Mouse (Mus musculus) C2C12 (cell line): Measurements from ENCODE around the gene Efcab11. TPM values are rescaled to one million over a fixed set of nuclear protein-coding genes. Genes with fewer than 3 reads are reported as not detected.

Experiments
- H3K27me3 ChIP-seq: one replicate; pipeline ENCODE4 v1.6.1; 2011; ENCODE audit not compliant: control insufficient read depth, insufficient read depth, insufficient read length
- H3K36me3 ChIP-seq: one replicate; pipeline ENCODE4 v1.6.1; 2011; ENCODE audit not compliant: control insufficient read depth, insufficient read depth
- H3K4me3 ChIP-seq: one replicate; pipeline ENCODE4 v1.5.1; 2011; ENCODE audit warnings: mild to moderate bottlenecking, control low read depth; ENCODE audit not compliant: poor library complexity, insufficient read depth, severe bottlenecking
- H3K79me2 ChIP-seq: one replicate; pipeline ENCODE4 v1.6.1; 2011; ENCODE audit not compliant: control insufficient read depth, insufficient read depth
- H3K79me3 ChIP-seq: one replicate; pipeline ENCODE4 v1.6.1; 2011; ENCODE audit warnings: low read depth, control low read depth
- H3ac ChIP-seq: one replicate; pipeline ENCODE3; 2011; ENCODE audit warnings: low read depth; ENCODE audit not compliant: control insufficient read depth, insufficient read length
- CEBPB ChIP-seq: IDR thresholded peaks from one replicate; pipeline ENCODE4 v1.6.1; 2011; ENCODE audit warnings: low read depth, mild to moderate bottlenecking, control low read depth, moderate library complexity
- CTCF ChIP-seq: IDR thresholded peaks from one replicate; pipeline ENCODE4 v1.5.1; 2011; ENCODE audit not compliant: control insufficient read depth, insufficient read depth, insufficient read length
- FOSL1 ChIP-seq: IDR thresholded peaks from one replicate; pipeline ENCODE4 v1.8.0; 2011; ENCODE audit warnings: mild to moderate bottlenecking, low read length; ENCODE audit not compliant: poor library complexity, insufficient read depth, severe bottlenecking
- MAX ChIP-seq: IDR thresholded peaks from one replicate; pipeline ENCODE4 v1.6.1; 2011; ENCODE audit warnings: mild to moderate bottlenecking, control low read depth
- MYOD1 ChIP-seq: IDR thresholded peaks from one replicate; pipeline ENCODE4 v1.6.1; 2011; ENCODE audit warnings: low read depth; ENCODE audit not compliant: control insufficient read depth, insufficient read length
- MYOG ChIP-seq: IDR thresholded peaks from one replicate; pipeline ENCODE4 v1.6.1; 2011; ENCODE audit not compliant: control insufficient read depth, insufficient read length; ENCODE audit errors: extremely low read depth
- USF1 ChIP-seq: IDR thresholded peaks from one replicate; pipeline ENCODE4 v1.6.1; 2011; ENCODE audit warnings: low read depth, mild to moderate bottlenecking, control low read depth, moderate library complexity
- polyA plus RNA-seq: library from polyadenylated mRNA; unstranded; fragments of >200 nt; fragmentation: generic; extraction: Trizol; gene quantifications from one replicate; pipeline ENCODE4 v1.2.1, GENCODE M21; 2012; ENCODE audit warnings: missing spikeins

Gene Efcab11
- polyA plus RNA-seq, 1 experiment, result 4.7 TPM

DNA sequence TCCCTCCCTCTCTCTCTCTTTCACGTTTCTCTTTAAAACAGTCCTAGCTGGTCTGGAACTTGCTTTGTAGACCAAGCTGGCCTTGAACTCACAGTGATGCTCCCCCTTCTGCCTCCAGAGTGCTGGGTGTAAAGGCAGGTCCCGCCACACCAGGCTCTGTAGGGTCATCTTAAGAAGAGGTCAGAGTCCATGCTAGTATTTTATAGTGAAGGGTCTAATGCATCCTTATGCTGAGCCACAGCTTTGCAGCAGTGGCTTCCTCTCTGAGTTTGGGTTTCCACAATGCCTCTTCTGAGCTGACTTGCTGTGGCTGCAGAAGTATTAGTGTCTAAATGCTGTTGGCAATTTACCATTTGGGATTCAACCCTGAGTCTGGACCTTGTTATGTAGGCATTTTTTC is 234.5 kb downstream of the Efcab11 start:
- no peaks in the 10 kb centered on the region for H3K27me3 ChIP-seq
- TF ChIP-seq MAX (no peak), CTCF (no peak), CEBPB (no peak), FOSL1 (no peak), MYOD1 (no peak), USF1 (no peak), MYOG (no peak)
- no peaks in the 10 kb centered on the region for H3K79me3 ChIP-seq
- H3K79me2 ChIP-seq, result no peaks in the 10 kb centered on the region
- H3K36me3 ChIP-seq, result no peaks in the 10 kb centered on the region
- H3K4me3 ChIP-seq, result no peak overlapping the region
- H3ac ChIP-seq, result no peak overlapping the region

DNA sequence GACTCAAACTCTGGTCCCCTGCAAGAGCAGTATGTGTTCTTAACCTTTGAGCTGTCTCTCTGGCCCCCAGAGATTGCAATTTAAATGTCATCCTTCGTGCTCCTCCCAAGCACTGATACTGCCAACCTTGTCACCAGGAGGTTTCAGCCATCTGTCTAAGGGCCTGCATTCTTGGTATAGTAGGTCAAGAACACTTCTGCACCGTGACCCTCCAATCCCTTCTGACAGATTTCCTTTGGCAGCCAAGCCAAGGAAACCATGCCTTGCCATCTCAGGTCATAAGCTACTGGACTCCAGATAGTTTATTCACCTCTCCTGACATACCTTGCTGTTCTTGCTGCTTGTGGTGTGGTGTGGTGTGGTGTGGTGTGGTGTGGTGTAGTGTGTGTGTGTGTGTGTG is 235.5 kb downstream of the Efcab11 start:
- no peaks in the 10 kb centered on the region for H3K36me3 ChIP-seq
- H3K79me3 ChIP-seq, result no peaks in the 10 kb centered on the region
- no peaks in the 10 kb centered on the region for H3K79me2 ChIP-seq
- no peaks in the 10 kb centered on the region for H3K27me3 ChIP-seq
- TF ChIP-seq MYOD1, result no peak
- H3K4me3 ChIP-seq, result no peak overlapping the region
- no peak overlapping the region for H3ac ChIP-seq

DNA sequence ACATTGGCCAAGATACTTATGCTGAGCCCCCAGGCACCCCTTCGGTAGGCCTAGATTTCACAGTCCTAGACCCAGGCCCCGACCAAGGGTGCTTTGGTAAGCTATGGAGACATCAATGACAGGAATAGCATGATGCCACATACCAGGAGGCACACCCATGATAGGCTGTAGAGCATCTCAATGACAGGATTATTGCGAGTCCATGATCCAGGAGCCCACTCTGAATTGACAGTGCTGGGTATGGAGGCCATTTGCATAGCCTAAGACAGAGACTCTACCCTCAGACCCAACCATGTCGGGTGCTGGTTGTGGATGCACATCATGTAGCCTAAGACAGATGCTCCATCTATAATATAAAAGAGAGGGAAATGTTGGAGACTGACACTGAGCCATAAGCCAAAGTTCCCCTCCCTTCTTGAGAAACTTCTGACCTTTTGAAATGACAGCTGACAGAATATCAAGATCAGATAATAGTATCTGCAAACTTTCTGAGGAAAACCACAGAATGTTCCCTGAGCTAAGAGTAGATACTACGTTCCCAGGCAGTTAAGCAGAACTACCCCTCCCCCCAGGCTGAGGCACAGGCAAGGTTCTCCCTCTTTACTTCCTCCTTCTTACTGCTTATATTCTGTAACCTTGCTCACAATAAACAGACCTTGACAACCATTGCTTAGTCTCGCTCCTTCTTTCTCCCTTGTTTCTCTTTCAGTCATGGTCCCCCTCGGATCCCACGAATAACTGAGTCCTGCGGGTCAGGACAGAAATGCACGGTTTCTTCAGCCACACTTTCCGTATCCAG is 237.5 kb downstream of the Efcab11 start:
- TF ChIP-seq MAX (no peak), CEBPB (no peak), MYOD1 (no peak), FOSL1 (no peak), USF1 (no peak), MYOG (no peak), CTCF (no peak)
- no peaks in the 10 kb centered on the region for H3K79me3 ChIP-seq
- H3K36me3 ChIP-seq, result no peaks in the 10 kb centered on the region
- no peaks in the 10 kb centered on the region for H3K27me3 ChIP-seq
- H3ac ChIP-seq, result no peak overlapping the region
- no peak overlapping the region for H3K4me3 ChIP-seq
- H3K79me2 ChIP-seq, result no peaks in the 10 kb centered on the region

GRCm38 (mm10) chr12:99645418-99645817 is 238.8 kb downstream of the Efcab11 start:
- Histone ChIP-seq H3ac (no peak overlapping the region), H3K36me3 (no peaks in the 10 kb centered on the region), H3K79me2 (no peaks in the 10 kb centered on the region), H3K4me3 (no peak overlapping the region), H3K27me3 (no peaks in the 10 kb centered on the region), H3K79me3 (no peaks in the 10 kb centered on the region)
- TF ChIP-seq MAX (no peak), MYOD1 (no peak), CTCF (no peak), FOSL1 (no peak), CEBPB (no peak), MYOG (no peak), USF1 (no peak)

DNA sequence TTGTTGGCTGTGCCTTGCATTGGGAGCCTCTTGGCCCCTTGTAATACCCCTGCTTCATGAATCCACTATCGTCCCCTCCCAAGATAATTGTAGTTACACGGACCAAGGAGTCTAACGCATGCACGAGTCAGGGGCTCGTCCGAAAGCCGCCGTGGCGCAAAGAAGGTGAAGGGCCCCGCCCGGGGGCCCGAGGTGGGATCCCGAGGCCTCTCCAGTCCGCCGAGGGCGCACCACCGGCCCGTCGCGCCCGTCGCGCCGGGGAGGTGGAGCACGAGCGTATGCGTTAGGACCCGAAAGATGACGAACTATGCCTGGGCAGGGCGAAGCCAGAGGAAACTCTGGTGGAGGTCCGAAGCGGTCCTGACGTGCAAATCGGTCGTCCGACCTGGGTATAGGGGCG is 239.3 kb downstream of the Efcab11 start:
- Histone ChIP-seq H3K4me3 (no peak overlapping the region), H3K27me3 (no peaks in the 10 kb centered on the region), H3K79me2 (no peaks in the 10 kb centered on the region), H3K36me3 (no peaks in the 10 kb centered on the region), H3ac (no peak overlapping the region), H3K79me3 (no peaks in the 10 kb centered on the region)
- TF ChIP-seq MAX (no peak), FOSL1 (no peak), CEBPB (no peak), CTCF (no peak), USF1 (no peak), MYOD1 (no peak), MYOG (no peak)

Other genes starting within 250 kb of the Efcab11 start
- 39.5 TPM for gene Tdp1, start 78 bp upstream of the Efcab11 start, polyA plus RNA-seq
- gene Kcnk13, start 80.1 kb upstream of the Efcab11 start, polyA plus RNA-seq, result not detected
- gene Psmc1, start 225.7 kb upstream of the Efcab11 start, polyA plus RNA-seq, result 192 TPM